Mouse (Mus musculus): ENCODE measurements at regions not wholly inside any gene's neighbourhood (a gene's known extent, or its start where the extent isn't known, plus 50 kb on each side); places are given as distances from the start of the nearest gene placed in this dataset.
A peak's percentile ranks its signal among the peaks of the same experiment; 100 is the strongest.

GRCm38 (mm10) chr16:95929700-95930435 lies 60.9 kb downstream of the Psmg1 start:
- ATAC-seq (replicated peaks; ENCODE audit: low FRiP score, low TSS enrichment, poor library complexity, severe bottlenecking) = no peak

- ATAC-seq (replicated peaks; ENCODE audit: low FRiP score, low TSS enrichment, poor library complexity, severe bottlenecking) = no peak
Observed at GRCm38 (mm10) chr16:95928290-95929260, 62.2 kb downstream of the Psmg1 start.

GRCm38 (mm10) chr16:95926558-95926957 lies 64.2 kb downstream of the Psmg1 start:
- no peak for ATAC-seq (replicated peaks; ENCODE audit: low FRiP score, low TSS enrichment, poor library complexity, severe bottlenecking)

GRCm38 (mm10) chr16:95924716-95925115 lies 66.0 kb downstream of the Psmg1 start:
- ATAC-seq (replicated peaks; ENCODE audit: low FRiP score, low TSS enrichment, poor library complexity, severe bottlenecking) = no peak

GRCm38 (mm10) chr16:95923991-95924390 lies 66.8 kb downstream of the Psmg1 start:
- ATAC-seq (replicated peaks; ENCODE audit: low FRiP score, low TSS enrichment, poor library complexity, severe bottlenecking) = no peak

- no peak for ATAC-seq (replicated peaks; ENCODE audit: low FRiP score, low TSS enrichment, poor library complexity, severe bottlenecking)
Observed at GRCm38 (mm10) chr16:95922369-95922934, 68.3 kb downstream of the Psmg1 start.

GRCm38 (mm10) chr16:95921169-95921568 lies 69.6 kb downstream of the Psmg1 start:
- no peak for ATAC-seq (replicated peaks; ENCODE audit: low FRiP score, low TSS enrichment, poor library complexity, severe bottlenecking)

- ATAC-seq (replicated peaks; ENCODE audit: low FRiP score, low TSS enrichment, poor library complexity, severe bottlenecking) = no peak
Observed at GRCm38 (mm10) chr16:95918651-95919425, 71.9 kb downstream of the Psmg1 start.

- ATAC-seq (replicated peaks; ENCODE audit: low FRiP score, low TSS enrichment, poor library complexity, severe bottlenecking) = no peak
Observed at GRCm38 (mm10) chr16:95917635-95918407, 72.9 kb downstream of the Psmg1 start.

GRCm38 (mm10) chr16:95913879-95914278 lies 76.9 kb downstream of the Psmg1 start:
- ATAC-seq (replicated peaks; ENCODE audit: low FRiP score, low TSS enrichment, poor library complexity, severe bottlenecking) = no peak

GRCm38 (mm10) chr16:95904531-95905165 lies 86.1 kb downstream of the Psmg1 start:
- ATAC-seq (replicated peaks; ENCODE audit: low FRiP score, low TSS enrichment, poor library complexity, severe bottlenecking) = no peak

- 0 out of 2 replicates have a peak, but pooled peaks have one; percentile 37 for ATAC-seq (replicated peaks; ENCODE audit: low FRiP score, low TSS enrichment, poor library complexity, severe bottlenecking)
Observed at GRCm38 (mm10) chr16:95903383-95903913, 87.3 kb downstream of the Psmg1 start.

GRCm38 (mm10) chr16:95902177-95902576 lies 88.6 kb downstream of the Psmg1 start:
- ATAC-seq (replicated peaks; ENCODE audit: low FRiP score, low TSS enrichment, poor library complexity, severe bottlenecking) = no peak

GRCm38 (mm10) chr16:95901388-95901787 lies 89.4 kb downstream of the Psmg1 start:
- no peak for ATAC-seq (replicated peaks; ENCODE audit: low FRiP score, low TSS enrichment, poor library complexity, severe bottlenecking)

GRCm38 (mm10) chr16:95900181-95900580 lies 90.6 kb downstream of the Psmg1 start:
- no peak for ATAC-seq (replicated peaks; ENCODE audit: low FRiP score, low TSS enrichment, poor library complexity, severe bottlenecking)

- ATAC-seq (replicated peaks; ENCODE audit: low FRiP score, low TSS enrichment, poor library complexity, severe bottlenecking) = 0 out of 2 replicates have a peak, but pooled peaks have one; percentile 26
Observed at GRCm38 (mm10) chr16:95899672-95900071, 91.1 kb downstream of the Psmg1 start.

- ATAC-seq (replicated peaks; ENCODE audit: low FRiP score, low TSS enrichment, poor library complexity, severe bottlenecking) = no peak
Observed at GRCm38 (mm10) chr16:95897843-95898242, 92.9 kb downstream of the Psmg1 start.

GRCm38 (mm10) chr16:95896126-95896525 lies 94.6 kb downstream of the Psmg1 start:
- no peak for ATAC-seq (replicated peaks; ENCODE audit: low FRiP score, low TSS enrichment, poor library complexity, severe bottlenecking)

All from megakaryocyte-erythroid progenitor cell, adult 5-6 weeks (primary cell).